Mouse (Mus musculus): Measurements from ENCODE around the gene Tmem179b.

- TF ChIP-seq CEBPB (IDR thresholded peaks at IDR 0.05; ENCODE audit: low read depth) (no peak), CTCF (IDR thresholded peaks at IDR 0.05; ENCODE audit: control insufficient read depth, insufficient read depth, insufficient read length) (no peak), USF1 (IDR thresholded peaks at IDR 0.05; ENCODE audit: low read depth) (no peak)
Measured at GRCm38 (mm10) chr19:8789171-8789570, 14.9 kb upstream of the Tmem179b start.

All from C2C12 (cell line).